Mouse (Mus musculus) thymus, adult 2 months (tissue): ENCODE results near the gene Trmo. TPM values are rescaled to one million over a fixed set of nuclear protein-coding genes. Genes with fewer than 3 reads are reported as not detected.

ENCODE experiments used
- DNase-seq: peaks from one replicate; pipeline ENCODE4 v3.0.0; 2021
- H3K27ac ChIP-seq: fragments of 200-500 bp; 2 replicates; pipeline ENCODE4 v1.5.1; 2012; ENCODE audit warnings: low read length, control low read depth; ENCODE audit not compliant: control insufficient read depth, insufficient read depth
- H3K27me3 ChIP-seq: fragments of 200-500 bp; 2 replicates; pipeline ENCODE4 v1.6.1; 2012; ENCODE audit warnings: mild to moderate bottlenecking, low read length, moderate library complexity, mixed read lengths; ENCODE audit not compliant: control insufficient read depth, insufficient read depth
- H3K36me3 ChIP-seq: fragments of 200-500 bp; 2 replicates; pipeline ENCODE4 v1.6.1; 2012; ENCODE audit warnings: mild to moderate bottlenecking, low read length, moderate library complexity; ENCODE audit not compliant: control insufficient read depth, insufficient read depth
- H3K4me1 ChIP-seq: fragments of 200-500 bp; replicated peaks from 2 replicates; pipeline ENCODE4 v1.6.1; 2012; ENCODE audit warnings: low read length; ENCODE audit not compliant: control insufficient read depth, insufficient read depth
- H3K4me3 ChIP-seq: fragments of 200-500 bp; 2 replicates; pipeline ENCODE4 v1.5.1; 2012; ENCODE audit warnings: mild to moderate bottlenecking, low read length, control low read depth, moderate library complexity; ENCODE audit not compliant: control insufficient read depth, insufficient read depth
- CTCF ChIP-seq: fragments of 200-500 bp; IDR thresholded peaks from 2 replicates; pipeline ENCODE4 v1.5.1; 2012; ENCODE audit warnings: mild to moderate bottlenecking, control low read depth, low read length, moderate library complexity, borderline replicate concordance; ENCODE audit not compliant: control insufficient read depth, poor library complexity, insufficient read depth; ENCODE audit errors: extremely low read depth
- POLR2A ChIP-seq: fragments of 200-500 bp; IDR thresholded peaks from 2 replicates; pipeline ENCODE4 v1.6.1; 2012; ENCODE audit warnings: mild to moderate bottlenecking, low read length, control low read depth, moderate library complexity; ENCODE audit not compliant: control insufficient read depth, poor library complexity, insufficient read depth; ENCODE audit errors: extremely low read depth
- WGBS: fragments of 180-500 bp; shearing (Covaris S2); methylation state at CpG from one replicate; pipeline ENCODE4 v1.1.7; 2018; 5-methylcytosine and 5-hydroxymethylcytosine counted together
- polyA plus RNA-seq: library from polyadenylated mRNA; depleted of rRNA; stranded (reverse); fragments of >200 nt; gene quantifications from 2 replicates; pipeline ENCODE4 v1.2.3, GENCODE M21; 2012; rRNA removed

Trmo gene
- polyA plus RNA-seq, 1 experiment: 13.5 TPM

GRCm38 (mm10) chr4:46328906-46329305, 60.3 kb downstream of the Trmo start:
- no peak for DNase-seq
- H3K4me1 ChIP-seq: no peaks in the 10 kb centered on the region
- no peak overlapping the region for H3K4me3 ChIP-seq
- no peaks in the 10 kb centered on the region for H3K36me3 ChIP-seq
- TF ChIP-seq CTCF (no peak), POLR2A (no peak)
- 82% methylated on average over 3 of the region's 3 CpGs for WGBS
- H3K27ac ChIP-seq: no peak overlapping the region
- no peaks in the 10 kb centered on the region for H3K27me3 ChIP-seq

Other genes with a start within 250 kb of the Trmo start
- gene Xpa, start 193.1 kb downstream of the Trmo start, polyA plus RNA-seq: 33.4 and 36.4 TPM in 2 replicates
- gene Foxe1, start 45.8 kb downstream of the Trmo start, polyA plus RNA-seq: 0.28 and 0.57 TPM in 2 replicates
- gene Hemgn, start 24.1 kb upstream of the Trmo start, polyA plus RNA-seq: 0.93 and 1.3 TPM in 2 replicates
- gene Anp32b, start 61.5 kb upstream of the Trmo start, polyA plus RNA-seq: 52.6 and 126 TPM in 2 replicates
- 52.3 and 53.4 TPM in 2 replicates for gene Nans, start 99.8 kb upstream of the Trmo start, polyA plus RNA-seq
- gene Trim14, start 146.7 kb upstream of the Trmo start, polyA plus RNA-seq: 27.3 and 38.2 TPM in 2 replicates
- gene Coro2a, start 212.8 kb upstream of the Trmo start, polyA plus RNA-seq: 13.5 and 15.9 TPM in 2 replicates